Mouse (Mus musculus): Measurements from ENCODE around the gene Fzr1. TPM values are rescaled to one million over a fixed set of nuclear protein-coding genes. Genes with fewer than 3 reads are reported as not detected.

Gene Fzr1
- total and polyA plus RNA-seq, 3 experiments = 20.7 to 115 TPM; not detected in 1

DNA sequence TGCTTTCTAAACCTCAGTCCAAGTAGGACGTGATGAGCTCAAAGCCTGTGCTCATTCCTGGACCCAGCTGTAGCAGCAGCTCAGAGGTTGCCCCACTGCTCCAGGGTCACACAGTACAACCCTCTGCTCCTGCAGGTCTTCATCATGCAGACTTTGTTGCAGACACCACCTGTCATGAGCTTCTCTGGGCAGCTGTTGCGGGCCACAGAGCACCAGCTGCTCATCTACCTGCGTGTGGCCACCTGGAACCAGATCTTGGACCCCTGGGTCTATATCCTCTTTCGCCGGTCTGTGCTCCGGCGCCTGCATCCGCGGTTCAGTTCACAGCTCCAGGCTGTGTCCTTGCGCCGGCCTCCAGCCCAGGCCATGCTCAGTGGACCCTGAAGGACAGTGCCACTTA is 44.0 kb downstream of the Fzr1 start (continued):
- TF ChIP-seq MXI1 (IDR thresholded peaks at IDR 0.05; ENCODE audit: low read depth, low read length) = no peak
- TF ChIP-seq RAD21 (IDR thresholded peaks at IDR 0.05; ENCODE audit: low read depth, low read length) = no peak

DNA sequence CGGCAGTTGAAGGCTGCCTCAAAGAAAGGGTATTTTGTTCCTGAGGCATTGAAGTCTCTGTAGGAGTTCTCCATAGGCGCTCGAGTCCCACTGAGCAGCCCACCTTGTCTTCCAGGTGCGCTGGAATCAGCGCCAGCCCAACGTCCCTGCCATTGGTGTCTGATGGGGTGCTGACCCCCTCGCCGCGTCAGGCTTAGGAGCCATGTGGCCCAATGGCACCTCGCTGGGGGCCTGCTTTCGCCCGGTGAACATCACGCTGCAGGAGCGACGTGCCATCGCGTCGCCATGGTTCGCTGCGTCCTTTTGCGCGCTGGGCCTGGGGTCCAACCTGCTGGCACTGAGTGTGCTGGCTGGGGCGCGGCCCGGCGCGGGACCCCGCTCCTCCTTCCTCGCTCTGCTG is 46.0 kb downstream of the Fzr1 start:
- no peak overlapping the region for H3K9ac ChIP-seq (ENCODE audit: control insufficient read depth, low read depth, low read length, poor library complexity, severe bottlenecking)
- H3K36me3 ChIP-seq (ENCODE audit: control insufficient read depth in 1 of 2, insufficient read depth in 2 of 2, low read length in 2 of 2) = no peaks in the 10 kb centered on the region
- H3K79me2 ChIP-seq (ENCODE audit: control insufficient read depth, insufficient read depth, low read length, poor library complexity) = no peaks in the 10 kb centered on the region
- TF ChIP-seq UBTF (IDR thresholded peaks at IDR 0.05; ENCODE audit: borderline replicate concordance, insufficient read depth, low read depth, low read length) = no peak
- no peak for TF ChIP-seq CTCF (IDR thresholded peaks at IDR 0.05 in 2 of 3, conservative IDR thresholded peaks at IDR 0.05 in 1 of 3; ENCODE audit: control insufficient read depth in 1 of 3, insufficient read depth in 1 of 3, low read depth in 2 of 3, low read length in 3 of 3, poor library complexity in 1 of 3, severe bottlenecking in 1 of 3)
- TF ChIP-seq SIN3A (IDR thresholded peaks at IDR 0.05; ENCODE audit: low read length) = no peak
- TF ChIP-seq POLR2AphosphoS2 (IDR thresholded peaks at IDR 0.05; ENCODE audit: low read length) = no peak
- TF ChIP-seq MEF2A (IDR thresholded peaks at IDR 0.05; ENCODE audit: extremely low read depth, insufficient replicate concordance, low read depth, low read length, poor library complexity, severe bottlenecking) = no peak
- TF ChIP-seq MAZ (IDR thresholded peaks at IDR 0.05; ENCODE audit: low read depth, low read length) = no peak
- TF ChIP-seq USF2 (IDR thresholded peaks at IDR 0.05; ENCODE audit: borderline replicate concordance in 1 of 2, insufficient read depth in 1 of 2, low read depth in 1 of 2, low read length in 2 of 2) = no peak
- no peak for TF ChIP-seq KAT2A (conservative IDR thresholded peaks at IDR 0.05; ENCODE audit: low read depth, low read length)
- TF ChIP-seq ZMIZ1 (IDR thresholded peaks at IDR 0.05; ENCODE audit: low read depth, low read length) = no peak
- no peak for TF ChIP-seq GABPA (IDR thresholded peaks at IDR 0.05; ENCODE audit: low read depth, low read length)
- no peak for TF ChIP-seq GATA1 (IDR thresholded peaks at IDR 0.05; ENCODE audit: low read depth, low read length)
- no peak for TF ChIP-seq RAD21 (IDR thresholded peaks at IDR 0.05; ENCODE audit: low read depth, low read length)
- TF ChIP-seq MXI1 (IDR thresholded peaks at IDR 0.05; ENCODE audit: low read depth, low read length) = no peak
- H3K27ac ChIP-seq (ENCODE audit: control insufficient read depth, low read depth, low read length) = no peak overlapping the region
- no peak for DNase-seq (ENCODE audit: low read depth, low spot score)
- no peaks in the 10 kb centered on the region for H3K27me3 ChIP-seq (ENCODE audit: control insufficient read depth in 1 of 2, insufficient read depth in 2 of 2, low read length in 2 of 2)
- H3K4me3 ChIP-seq (ENCODE audit: control insufficient read depth in 1 of 2, insufficient read depth in 1 of 2, low read depth in 2 of 2, low read length in 2 of 2) = no peak overlapping the region
- H3K4me1 ChIP-seq (ENCODE audit: control insufficient read depth in 1 of 2, insufficient read depth in 2 of 2, low read length in 2 of 2) = no peaks in the 10 kb centered on the region
- no peaks in the 10 kb centered on the region for H3K9me3 ChIP-seq (replicated peaks; ENCODE audit: insufficient read depth, low read length)

DNA sequence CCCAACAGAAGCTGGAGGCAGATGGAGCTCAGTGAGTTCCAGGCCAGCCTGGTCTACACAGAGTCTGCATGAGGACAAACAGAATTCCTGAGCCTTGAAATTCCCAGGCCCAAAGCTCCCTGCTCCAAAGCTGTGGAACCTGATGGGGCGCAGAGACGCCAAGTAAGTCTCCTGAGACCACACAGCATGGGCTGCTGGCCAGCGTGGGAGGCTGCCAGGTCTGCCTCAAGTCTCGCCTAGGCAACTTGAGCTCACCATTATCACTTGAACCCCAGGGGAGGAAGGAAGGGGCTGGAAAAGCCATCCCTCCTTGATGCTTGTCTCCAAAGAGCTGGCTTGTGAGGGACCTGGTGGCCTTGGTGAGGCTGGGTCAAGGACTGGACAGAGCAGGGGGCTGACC is 48.3 kb downstream of the Fzr1 start:
- H3K4me3 ChIP-seq (ENCODE audit: control insufficient read depth in 1 of 2, insufficient read depth in 1 of 2, low read depth in 2 of 2, low read length in 2 of 2) = no peak overlapping the region
- no peaks in the 10 kb centered on the region for H3K36me3 ChIP-seq (ENCODE audit: control insufficient read depth in 1 of 2, insufficient read depth in 2 of 2, low read length in 2 of 2)
- TF ChIP-seq CHD1 (IDR thresholded peaks at IDR 0.05; ENCODE audit: low read depth, low read length) (no peak), MYB (IDR thresholded peaks at IDR 0.05; ENCODE audit: low read depth, low read length) (no peak), ZKSCAN1 (IDR thresholded peaks at IDR 0.05; ENCODE audit: low read depth, low read length) (no peak), TBP (IDR thresholded peaks at IDR 0.05; ENCODE audit: low read depth, low read length) (no peak), TAL1 (IDR thresholded peaks at IDR 0.05; ENCODE audit: low read length) (no peak), ETS1 (IDR thresholded peaks at IDR 0.05; ENCODE audit: low read depth, low read length) (no peak), POLR2A (IDR thresholded peaks at IDR 0.05; ENCODE audit: control insufficient read depth in 1 of 2, insufficient read depth in 1 of 2, low read depth in 1 of 2, low read length in 2 of 2, poor library complexity in 1 of 2) (no peak), CHD2 (IDR thresholded peaks at IDR 0.05; ENCODE audit: low read length) (no peak), NELFE (IDR thresholded peaks at IDR 0.05; ENCODE audit: low read depth, low read length) (no peak), NRF1 (IDR thresholded peaks at IDR 0.05; ENCODE audit: insufficient read depth, low read depth, low read length, poor library complexity, severe bottlenecking) (no peak), TCF12 (IDR thresholded peaks at IDR 0.05; ENCODE audit: low read depth, low read length) (no peak), KAT2A (conservative IDR thresholded peaks at IDR 0.05; ENCODE audit: low read depth, low read length) (no peak), ZMIZ1 (IDR thresholded peaks at IDR 0.05; ENCODE audit: low read depth, low read length) (no peak), POLR2AphosphoS2 (IDR thresholded peaks at IDR 0.05; ENCODE audit: low read length) (no peak), BHLHE40 (IDR thresholded peaks at IDR 0.05; ENCODE audit: borderline replicate concordance, low read depth, low read length) (no peak), GABPA (IDR thresholded peaks at IDR 0.05; ENCODE audit: low read depth, low read length) (no peak), RAD21 (IDR thresholded peaks at IDR 0.05; ENCODE audit: low read depth, low read length) (no peak), MEF2A (IDR thresholded peaks at IDR 0.05; ENCODE audit: extremely low read depth, insufficient replicate concordance, low read depth, low read length, poor library complexity, severe bottlenecking) (no peak), RCOR1 (IDR thresholded peaks at IDR 0.05; ENCODE audit: low read depth, low read length) (no peak), SIN3A (IDR thresholded peaks at IDR 0.05; ENCODE audit: low read length) (no peak)
- H3K9ac ChIP-seq (ENCODE audit: control insufficient read depth, low read depth, low read length, poor library complexity, severe bottlenecking) = no peak overlapping the region
- no peak overlapping the region for H3K27ac ChIP-seq (ENCODE audit: control insufficient read depth, low read depth, low read length)
- no peaks in the 10 kb centered on the region for H3K9me3 ChIP-seq (replicated peaks; ENCODE audit: insufficient read depth, low read length)
- no peak for DNase-seq (ENCODE audit: low read depth, low spot score)
- no peaks in the 10 kb centered on the region for H3K4me1 ChIP-seq (ENCODE audit: control insufficient read depth in 1 of 2, insufficient read depth in 2 of 2, low read length in 2 of 2)
- H3K79me2 ChIP-seq (ENCODE audit: control insufficient read depth, insufficient read depth, low read length, poor library complexity) = no peaks in the 10 kb centered on the region
- no peaks in the 10 kb centered on the region for H3K27me3 ChIP-seq (ENCODE audit: control insufficient read depth in 1 of 2, insufficient read depth in 2 of 2, low read length in 2 of 2)

All from MEL (cell line).